Mouse (Mus musculus) B cell, adult 2 months (primary cell): ENCODE data around the gene Slc29a4.

ENCODE experiments used
- DNase-seq, 2 experiments: peaks; one replicate each; pipeline ENCODE4 v3.0.0; 2022

The Slc29a4 gene

GRCm38 (mm10) chr5:142750173-142750572 is 57.9 kb downstream of the Slc29a4 start:
- DNase-seq, result no peak

GRCm38 (mm10) chr5:142752241-142752640 is 59.9 kb downstream of the Slc29a4 start:
- no peak for DNase-seq

GRCm38 (mm10) chr5:142759786-142760185 is 67.5 kb downstream of the Slc29a4 start:
- no peak for DNase-seq

GRCm38 (mm10) chr5:142761326-142761983 is 69.1 kb downstream of the Slc29a4 start:
- no peak for DNase-seq

- no peak for DNase-seq
These were observed 69.9 kb downstream of the Slc29a4 start for GRCm38 (mm10) chr5:142762082-142762807.

- DNase-seq, result no peak
These were observed 72.0 kb downstream of the Slc29a4 start for GRCm38 (mm10) chr5:142764306-142764705.

- no peak for DNase-seq
These were observed 72.6 kb downstream of the Slc29a4 start for GRCm38 (mm10) chr5:142764889-142765288.

GRCm38 (mm10) chr5:142766708-142767107 is 74.4 kb downstream of the Slc29a4 start:
- DNase-seq, result no peak

GRCm38 (mm10) chr5:142767937-142768336 is 75.6 kb downstream of the Slc29a4 start:
- peak; percentile 71 to 74 for DNase-seq

GRCm38 (mm10) chr5:142768352-142769267 is 76.3 kb downstream of the Slc29a4 start:
- DNase-seq, result no peak

GRCm38 (mm10) chr5:142769641-142770040 is 77.3 kb downstream of the Slc29a4 start:
- no peak for DNase-seq

- no peak for DNase-seq
These were observed 78.7 kb downstream of the Slc29a4 start for GRCm38 (mm10) chr5:142771034-142771433.

- DNase-seq, result no peak
These were observed 79.7 kb downstream of the Slc29a4 start for GRCm38 (mm10) chr5:142771964-142772363.
